Mouse (Mus musculus): ENCODE measurements around the gene Bcl11b.

DNA sequence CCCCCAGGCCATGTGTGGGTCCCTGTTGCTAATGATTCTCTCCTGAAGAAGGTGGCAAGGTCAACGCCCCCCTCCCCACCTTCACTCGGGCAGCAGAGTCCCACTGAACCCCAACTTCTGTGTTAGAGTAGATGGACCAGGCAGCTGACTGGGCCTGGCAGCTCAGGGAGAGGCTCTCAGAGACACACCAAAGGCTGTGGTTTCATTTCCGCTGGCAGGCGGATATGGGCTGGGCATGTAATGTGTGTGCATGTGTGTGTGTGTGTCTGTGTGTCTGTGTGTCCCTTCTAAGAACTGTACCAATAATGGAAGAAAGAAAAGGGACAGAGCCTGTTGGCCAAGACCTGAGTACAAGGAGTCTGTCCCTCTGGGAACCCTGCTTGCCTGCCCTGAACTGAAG is 10.4 kb downstream of the Bcl11b start:
- TF ChIP-seq POLR2A (IDR thresholded peaks at IDR 0.05; ENCODE audit: low read depth, low read length) (no peak), CTCF (IDR thresholded peaks at IDR 0.05; ENCODE audit: extremely low read depth, insufficient read depth, insufficient read length, insufficient replicate concordance) (no peak)

Measured in spleen, adult 2 months (tissue).